Mouse (Mus musculus): ENCODE results near the gene Naa30.
A peak's percentile ranks its signal among the peaks of the same experiment; 100 is the strongest.
"Not testable (repeated sequence)": the region's sequence is repeated elsewhere in the genome, so short reads cannot be mapped to it uniquely, and the experiment has no call there.

Naa30 gene

DNA sequence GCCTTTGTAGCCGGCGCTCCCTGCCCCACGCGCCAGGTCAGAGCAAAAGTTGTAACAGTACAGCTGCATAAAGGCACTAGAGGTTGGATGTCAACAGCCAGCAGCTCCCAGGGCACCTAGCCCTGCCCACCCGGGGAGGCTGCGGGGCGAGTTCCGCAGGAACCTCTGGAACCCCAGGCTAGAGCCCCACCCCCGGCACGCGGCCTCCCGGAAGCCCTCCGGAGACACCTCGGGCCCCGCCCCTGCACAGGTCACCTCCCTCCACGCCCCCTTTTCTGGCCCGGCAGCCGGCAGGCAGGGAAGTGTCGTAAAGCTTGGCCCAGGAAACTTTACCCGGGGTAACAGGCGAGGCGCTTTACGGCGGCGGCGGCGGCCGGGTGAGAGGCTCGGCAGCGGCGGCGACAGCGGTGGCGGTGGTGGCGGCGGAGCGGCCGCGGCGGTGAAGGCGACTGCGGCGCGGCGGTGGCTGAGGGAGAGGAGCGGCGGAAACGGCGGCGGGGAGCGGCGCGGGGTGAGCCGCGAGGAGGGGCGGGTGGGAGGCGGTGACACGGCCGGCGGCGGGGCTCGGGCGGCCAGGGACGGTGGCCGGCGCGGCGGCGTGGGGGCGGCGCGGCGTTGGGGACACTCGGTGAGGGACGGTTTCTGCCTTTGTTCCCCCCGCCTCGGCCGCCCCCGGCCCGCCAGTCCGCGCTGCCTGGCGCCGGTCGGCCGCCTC is at the start of gene Naa30:
Naa30 (plus strand) TSS at position 360 of the 715 bp plus-strand sequence.
- DNase-seq, result peak; percentile 96

GRCm38 (mm10) chr14:49127162-49127779 is 44.8 kb upstream of the Naa30 start:
- DNase-seq, result no peak

DNA sequence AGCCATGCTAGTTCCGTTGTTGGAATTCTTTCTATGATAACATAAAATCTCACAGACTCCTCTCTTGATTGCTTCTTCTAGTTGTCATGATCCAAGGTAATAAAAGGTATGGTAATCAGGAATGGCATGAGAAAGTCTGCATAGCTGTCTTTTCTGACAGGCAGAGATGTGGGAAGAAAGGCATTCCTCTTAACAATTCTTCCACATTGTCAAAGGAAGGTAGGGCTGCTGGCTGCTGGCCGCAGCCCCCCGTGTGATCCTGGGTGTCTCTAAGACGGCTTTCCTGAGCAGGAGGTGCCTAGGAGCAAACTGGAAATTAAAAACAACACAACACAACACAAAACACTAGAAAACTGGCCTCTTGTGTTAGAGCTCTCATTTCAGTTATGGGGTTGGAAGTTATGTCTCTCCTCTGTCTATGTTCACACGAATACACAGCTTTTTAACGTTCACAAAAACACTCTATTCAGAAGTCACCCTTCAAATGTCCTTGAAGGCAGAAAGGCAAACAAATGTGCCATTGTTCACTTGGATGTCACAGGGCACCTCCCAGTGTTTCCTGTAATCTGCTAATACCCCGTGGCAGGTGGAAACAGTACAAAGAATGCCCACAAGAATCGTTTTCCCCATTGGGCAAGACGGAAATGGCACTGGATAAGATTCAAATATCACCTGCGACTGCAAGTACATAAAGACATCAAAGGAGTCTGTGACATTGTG is 43.3 kb upstream of the Naa30 start:
- DNase-seq, result no peak

GRCm38 (mm10) chr14:49132391-49132790 is 39.6 kb upstream of the Naa30 start:
- DNase-seq, result no peak

DNA sequence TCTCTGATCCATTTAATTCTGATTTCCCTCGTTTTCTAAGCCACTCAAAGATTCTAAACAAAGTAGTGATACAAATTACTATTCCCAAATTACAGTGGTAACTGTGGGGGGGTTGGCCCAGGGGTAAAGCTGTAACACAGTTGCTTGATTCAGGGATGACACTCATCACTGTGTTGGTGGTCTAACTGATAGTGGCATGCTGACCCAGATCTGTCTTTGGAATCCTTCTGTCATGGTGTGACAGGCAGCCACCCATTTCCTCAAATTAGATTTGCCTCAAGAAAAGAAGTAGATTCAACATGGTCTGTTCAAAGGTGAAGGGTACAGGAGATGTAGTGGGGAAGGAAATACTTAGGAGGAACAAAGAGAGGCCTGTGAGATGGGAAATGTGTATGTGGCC is 33.9 kb upstream of the Naa30 start:
- no peak for DNase-seq

GRCm38 (mm10) chr14:49140756-49141155 is 31.3 kb upstream of the Naa30 start:
- DNase-seq, result no peak

DNA sequence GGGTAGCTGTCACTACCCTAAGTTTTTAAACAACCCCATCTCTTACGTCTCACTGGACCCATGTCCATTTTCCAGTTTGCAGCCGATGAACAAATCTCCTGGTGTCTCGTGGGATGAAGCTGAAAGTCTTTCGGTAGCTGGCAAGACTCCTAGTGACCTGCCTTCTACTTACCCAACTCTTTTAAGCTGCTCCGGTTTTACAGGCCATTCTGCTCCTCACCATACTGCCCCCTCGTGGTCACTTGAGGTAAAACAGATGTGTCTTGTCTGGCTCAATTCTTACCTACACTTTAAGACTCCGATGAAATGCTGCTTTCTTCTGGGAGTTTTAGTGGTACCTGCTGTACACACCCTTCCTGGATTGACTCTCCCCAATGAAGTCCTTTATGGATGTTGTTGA is 18.2 kb upstream of the Naa30 start:
- peak; percentile 82 for DNase-seq

DNA sequence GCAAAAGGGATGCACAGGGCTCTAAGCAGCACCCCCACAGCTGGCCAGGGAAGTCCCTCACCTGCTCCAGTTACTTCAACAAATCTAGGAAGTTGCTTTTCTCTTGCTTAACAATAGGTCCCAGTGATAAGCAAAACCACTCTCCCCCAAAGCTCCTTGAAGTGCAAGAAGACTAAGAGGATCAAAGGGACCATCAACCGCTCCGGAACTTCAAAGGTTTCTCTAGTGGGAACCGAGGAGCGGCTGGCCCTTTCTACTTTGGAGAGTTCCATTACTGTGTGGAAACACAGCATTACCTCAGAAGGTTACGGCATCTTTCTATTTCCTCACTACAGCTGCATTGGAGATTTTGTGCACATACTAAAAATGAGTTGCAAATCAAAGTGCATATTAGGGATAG is 16.5 kb upstream of the Naa30 start:
- no peak for DNase-seq

DNA sequence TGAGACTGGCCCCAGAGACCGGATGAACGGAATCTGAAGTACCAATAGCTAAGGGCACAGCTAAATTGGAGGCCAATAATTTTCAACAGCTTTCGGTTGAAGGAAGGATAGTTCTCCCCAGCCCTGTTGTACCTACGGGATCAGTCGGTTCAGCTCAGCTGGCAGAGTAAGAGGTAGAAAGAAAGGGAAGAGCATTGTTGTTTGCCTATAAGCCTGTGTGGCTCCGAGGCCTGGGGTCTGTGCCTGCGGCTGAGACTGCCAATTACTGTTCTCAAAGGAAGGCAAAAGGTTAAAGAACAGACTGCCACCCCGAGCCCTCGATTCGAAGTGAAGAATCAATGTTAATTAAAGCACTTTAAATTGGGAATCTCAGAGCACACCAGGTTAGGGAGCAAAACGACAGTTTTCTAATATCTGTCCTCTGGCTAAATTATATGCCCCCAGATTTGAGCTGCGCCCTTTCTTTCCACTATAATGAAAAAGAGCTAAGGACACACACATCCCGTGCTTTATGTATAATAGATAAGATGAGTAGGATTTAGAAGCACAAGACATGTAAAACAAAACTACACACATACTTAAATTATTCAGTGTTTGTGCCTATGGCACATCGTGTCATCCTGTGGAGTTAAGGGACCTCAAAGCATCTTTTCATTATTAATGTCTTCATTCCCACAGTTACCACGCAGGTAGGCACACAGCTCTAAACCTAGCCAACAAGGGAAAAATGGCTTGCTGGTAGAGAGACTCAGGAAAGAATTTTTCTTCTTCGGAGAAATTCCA is 13.7 kb upstream of the Naa30 start:
- no peak for DNase-seq

- no peak for DNase-seq
Observed at GRCm38 (mm10) chr14:49171286-49171685, 740 bp upstream of the Naa30 start.

DNA sequence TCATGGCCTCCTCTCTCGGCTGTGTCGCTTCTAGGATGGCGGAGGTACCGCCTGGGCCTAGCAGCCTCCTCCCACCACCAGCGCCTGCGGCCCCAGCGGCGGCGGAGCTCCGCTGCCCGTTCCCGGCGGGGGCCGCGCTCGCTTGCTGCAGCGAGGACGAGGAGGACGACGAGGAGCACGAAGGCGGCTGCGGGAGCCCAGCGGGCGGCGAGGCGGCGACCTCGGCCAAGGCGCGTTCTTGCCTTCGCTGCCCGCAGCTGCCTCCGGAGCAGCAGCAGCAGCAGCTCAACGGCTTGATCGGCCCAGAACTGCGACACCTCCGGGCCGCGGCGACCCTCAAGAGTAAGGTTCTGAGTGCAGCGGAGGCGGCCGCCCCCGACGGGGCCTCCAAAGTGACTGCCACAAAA is 559 bp downstream of the Naa30 start:
- peak; percentile 56 for DNase-seq

DNA sequence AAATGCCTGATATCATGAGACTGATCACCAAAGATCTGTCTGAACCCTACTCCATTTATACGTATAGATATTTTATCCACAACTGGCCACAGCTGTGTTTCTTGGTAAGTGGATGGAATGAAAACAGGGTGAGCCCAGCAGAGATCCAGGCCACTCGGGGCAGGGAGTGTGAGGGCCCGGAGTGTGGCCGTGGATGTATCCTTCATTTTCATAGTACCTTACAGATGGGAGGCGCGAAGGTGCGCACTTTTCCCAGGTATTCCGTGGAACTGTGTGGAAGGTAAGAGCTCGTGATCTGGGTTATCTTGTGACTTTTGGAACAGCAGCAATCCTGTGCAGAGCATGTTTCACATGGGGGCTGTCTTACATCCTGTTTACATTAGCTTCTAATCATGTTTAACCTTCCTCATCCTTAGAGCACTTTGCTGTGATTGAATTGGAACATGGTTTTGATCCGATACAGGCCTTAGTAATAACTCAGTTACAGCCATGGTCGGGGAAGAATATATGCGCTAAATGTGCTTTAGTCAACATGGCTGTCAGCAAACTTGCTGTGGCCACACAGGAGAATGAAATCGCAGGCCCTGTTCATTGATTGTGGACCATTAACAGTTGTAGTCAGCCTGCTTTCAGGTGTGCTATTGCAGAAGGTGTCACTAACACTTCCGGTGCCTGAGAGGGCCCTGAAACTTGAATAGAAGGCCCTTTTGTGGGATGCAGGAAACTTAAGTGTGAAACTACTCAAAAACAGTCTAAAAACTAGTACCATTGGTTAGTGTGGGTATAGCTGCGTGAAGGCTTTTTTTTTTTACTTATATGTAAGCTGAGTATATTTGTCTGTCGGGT is 1.5 kb downstream of the Naa30 start:
- no peak for DNase-seq

- no peak for DNase-seq
Observed at GRCm38 (mm10) chr14:49179736-49180135, 7.7 kb downstream of the Naa30 start.

DNA sequence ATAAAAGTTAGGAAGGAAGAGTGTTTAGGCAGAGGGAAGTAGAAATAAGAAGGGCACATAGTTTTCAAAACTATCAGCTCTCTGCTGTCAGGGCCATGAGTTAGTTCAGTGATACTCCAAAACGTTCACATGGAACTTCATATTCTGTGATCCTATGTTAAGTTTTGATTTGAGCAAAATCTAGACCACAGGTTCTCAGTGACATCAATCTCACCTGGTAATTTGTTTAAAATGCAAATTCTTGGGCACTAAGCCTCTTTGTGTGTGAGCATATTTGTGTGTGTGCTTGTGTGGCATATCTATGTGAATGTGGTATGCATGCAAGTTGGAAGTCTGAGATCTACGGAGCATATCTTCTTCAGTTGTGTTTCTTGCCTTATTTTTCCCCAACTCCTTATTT is 14.2 kb downstream of the Naa30 start:
- DNase-seq, result no peak

DNA sequence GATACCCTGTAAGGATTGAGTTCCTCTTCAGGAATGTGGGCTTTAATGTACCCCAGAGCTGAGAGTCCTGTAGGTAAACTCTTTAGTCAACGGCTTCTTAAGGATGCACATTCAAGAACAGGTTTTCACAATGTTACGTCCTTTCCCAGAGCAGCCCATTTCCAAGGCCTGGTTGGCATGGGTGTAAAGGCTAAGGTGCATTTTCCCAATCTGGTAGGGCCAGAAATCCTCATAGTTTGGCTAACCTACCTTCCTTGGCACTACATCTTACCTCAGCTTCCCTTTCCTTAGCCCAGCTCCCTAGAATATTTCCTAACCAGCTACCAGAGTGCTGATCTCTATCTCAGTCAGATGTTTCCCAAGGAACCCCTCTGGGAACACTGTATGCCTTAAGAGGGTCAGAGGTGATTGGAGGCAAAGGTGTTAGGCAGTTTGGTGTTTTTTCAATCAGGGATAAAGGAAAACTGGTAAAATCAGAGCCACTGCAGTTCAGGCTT is 25.1 kb downstream of the Naa30 start:
- DNase-seq, result no peak

DNA sequence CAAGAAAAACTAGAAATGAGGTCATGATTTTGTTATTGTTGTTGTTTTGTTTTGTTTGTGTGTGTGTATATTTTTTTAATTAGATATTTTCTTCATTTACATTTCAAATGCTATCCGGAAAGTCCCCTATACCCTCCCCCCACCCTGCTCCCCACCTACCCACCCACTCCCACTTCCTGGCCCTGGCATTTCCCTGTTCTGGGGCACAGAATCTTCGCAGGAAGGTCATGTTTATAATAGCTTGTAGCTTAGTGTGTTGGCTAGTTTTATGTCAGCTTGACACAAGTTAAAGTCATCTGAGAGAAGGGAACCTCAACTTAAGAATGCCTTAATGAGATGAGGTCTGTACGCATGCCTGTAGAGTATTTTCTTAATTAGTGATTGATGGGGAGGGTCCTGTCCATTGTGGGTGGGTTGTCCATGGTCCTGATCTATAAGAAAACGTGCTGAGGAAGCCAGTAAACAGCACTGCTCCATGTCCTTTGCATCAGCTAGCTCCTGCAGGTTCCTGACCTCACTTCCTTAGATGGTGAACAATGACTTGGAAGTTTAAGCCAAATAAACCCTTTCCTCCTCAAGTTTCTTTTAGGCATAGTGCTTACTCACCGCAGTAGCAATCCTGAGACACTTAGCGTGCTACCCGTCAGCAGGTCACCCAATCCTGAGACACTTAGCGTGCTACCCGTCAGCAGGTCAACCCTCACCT is 29.2 kb downstream of the Naa30 start:
- DNase-seq, result no peak

GRCm38 (mm10) chr14:49210215-49210614 is 38.2 kb downstream of the Naa30 start:
- not testable (repeated sequence) for DNase-seq

GRCm38 (mm10) chr14:49218677-49219076 is 46.7 kb downstream of the Naa30 start:
- no peak for DNase-seq

- DNase-seq, result not testable (repeated sequence)
Observed at GRCm38 (mm10) chr14:49219466-49220022, 47.5 kb downstream of the Naa30 start.

- DNase-seq, result no peak
Observed at GRCm38 (mm10) chr14:49221771-49222170, 49.7 kb downstream of the Naa30 start.

- no peak for DNase-seq
Observed at GRCm38 (mm10) chr14:49226471-49226870, 54.4 kb downstream of the Naa30 start.

Measured in lung, postnatal 14 days (tissue).